Mouse (Mus musculus) hindbrain, embryonic 10.5 days (tissue): ENCODE measurements at regions not wholly inside any gene's neighbourhood (a gene's known extent, or its start where the extent isn't known, plus 50 kb on each side); places are given as distances from the start of the nearest gene placed in this dataset.
A peak's percentile ranks its signal among the peaks of the same experiment; 100 is the strongest.

Experiments used
- DNase-seq: peaks from one replicate; pipeline ENCODE4 v3.0.0-alpha.2; 2017; ENCODE audit warnings: low spot score
- H3K27ac ChIP-seq: fragments of 300-500 bp; sonication (generic); 2 replicates; pipeline ENCODE4 v1.5.1; 2016; ENCODE audit warnings: mild to moderate bottlenecking, moderate library complexity
- H3K27me3 ChIP-seq: fragments of 300-500 bp; sonication (generic); 2 replicates; pipeline ENCODE4 v1.6.1; 2016; ENCODE audit warnings: mild to moderate bottlenecking; ENCODE audit not compliant: poor library complexity, insufficient read depth, severe bottlenecking
- H3K36me3 ChIP-seq: fragments of 300-500 bp; sonication (generic); 2 replicates; pipeline ENCODE4 v1.6.1; 2016; ENCODE audit warnings: mild to moderate bottlenecking, moderate library complexity
- H3K4me1 ChIP-seq: fragments of 300-500 bp; sonication (generic); replicated peaks from 2 replicates; pipeline ENCODE4 v1.6.1; 2016; ENCODE audit warnings: mild to moderate bottlenecking
- H3K4me3 ChIP-seq: fragments of 300-500 bp; sonication (generic); 2 replicates; pipeline ENCODE4 v1.5.1; 2016; ENCODE audit warnings: mild to moderate bottlenecking, moderate library complexity
- H3K9me3 ChIP-seq: fragments of 300-500 bp; sonication (generic); 2 replicates; pipeline ENCODE4 v1.6.1; 2016; ENCODE audit warnings: mild to moderate bottlenecking, moderate library complexity
- WGBS: fragments of 180-500 bp; shearing (Covaris S2); methylation state at CpG from one replicate; pipeline ENCODE4 v1.1.7; 2016; 5-methylcytosine and 5-hydroxymethylcytosine counted together

DNA sequence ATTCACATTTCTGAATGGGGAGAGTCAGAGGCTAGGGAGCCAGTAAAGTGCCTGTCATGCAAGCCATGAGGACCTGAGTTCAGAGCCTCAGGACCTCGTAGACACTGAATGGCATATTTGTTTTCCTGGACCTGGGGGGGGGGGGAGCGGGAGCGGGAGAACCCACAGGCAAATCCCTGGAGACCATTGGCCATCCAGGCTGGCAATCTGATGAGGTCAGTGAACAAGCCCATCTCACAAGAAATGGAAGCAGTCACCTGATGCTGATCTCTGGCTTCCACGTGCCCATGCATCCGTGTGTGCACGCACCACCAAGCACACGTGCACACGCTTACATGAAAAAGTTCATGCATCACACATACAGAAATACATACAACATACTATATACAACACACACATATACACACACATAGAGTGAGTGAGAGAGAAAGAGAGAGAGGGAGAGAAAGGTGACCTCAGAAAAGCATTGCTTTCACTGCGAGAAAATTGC, 196.2 kb downstream of the Dusp6 start:
- Histone ChIP-seq H3K27ac (peak overlapping the region; percentile 90), H3K9me3 (no peaks in the 10 kb centered on the region), H3K4me1 (peaks cover 43% of the 10 kb centered on the region), H3K4me3 (no peak overlapping the region), H3K27me3 (peaks cover 36% of the 10 kb centered on the region), H3K36me3 (no peaks in the 10 kb centered on the region)
- 76% methylated on average over 9 of the region's 9 CpGs for WGBS
- DNase-seq = no peak

DNA sequence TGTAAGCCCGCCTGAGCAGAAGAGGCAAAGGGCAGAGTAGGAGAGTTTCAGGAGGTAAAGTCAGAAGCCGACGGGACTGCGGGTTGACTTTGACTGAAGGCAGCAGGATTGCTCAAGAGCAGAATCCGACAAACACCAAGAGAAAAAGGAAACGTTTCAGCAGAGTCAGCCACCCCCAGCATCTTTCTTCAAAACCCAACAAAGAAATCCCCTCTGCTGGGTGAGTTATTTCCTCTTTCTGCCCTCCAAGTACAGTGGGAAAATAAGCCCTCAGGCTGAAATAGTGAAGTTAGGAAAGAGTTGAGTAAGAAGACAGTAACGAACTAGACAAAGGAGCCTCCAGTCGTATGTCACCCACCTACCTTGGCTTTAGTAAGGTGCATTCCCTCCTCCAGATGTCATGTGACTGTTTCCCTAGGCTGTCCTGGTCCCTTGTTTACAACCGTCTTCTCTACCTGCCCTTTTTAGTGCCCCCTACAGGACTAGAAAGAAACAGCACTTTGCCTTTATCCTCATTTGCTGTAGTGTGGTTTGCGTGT, 196.9 kb downstream of the Dusp6 start:
- no peaks in the 10 kb centered on the region for H3K36me3 ChIP-seq
- H3K4me3 ChIP-seq = no peak overlapping the region
- no peaks in the 10 kb centered on the region for H3K9me3 ChIP-seq
- peaks cover 36% of the 10 kb centered on the region for H3K27me3 ChIP-seq
- peak overlapping the region; percentile 90 for H3K27ac ChIP-seq
- WGBS = 45% methylated on average over 10 of the region's 10 CpGs
- DNase-seq = no peak
- peaks cover 43% of the 10 kb centered on the region for H3K4me1 ChIP-seq

DNA sequence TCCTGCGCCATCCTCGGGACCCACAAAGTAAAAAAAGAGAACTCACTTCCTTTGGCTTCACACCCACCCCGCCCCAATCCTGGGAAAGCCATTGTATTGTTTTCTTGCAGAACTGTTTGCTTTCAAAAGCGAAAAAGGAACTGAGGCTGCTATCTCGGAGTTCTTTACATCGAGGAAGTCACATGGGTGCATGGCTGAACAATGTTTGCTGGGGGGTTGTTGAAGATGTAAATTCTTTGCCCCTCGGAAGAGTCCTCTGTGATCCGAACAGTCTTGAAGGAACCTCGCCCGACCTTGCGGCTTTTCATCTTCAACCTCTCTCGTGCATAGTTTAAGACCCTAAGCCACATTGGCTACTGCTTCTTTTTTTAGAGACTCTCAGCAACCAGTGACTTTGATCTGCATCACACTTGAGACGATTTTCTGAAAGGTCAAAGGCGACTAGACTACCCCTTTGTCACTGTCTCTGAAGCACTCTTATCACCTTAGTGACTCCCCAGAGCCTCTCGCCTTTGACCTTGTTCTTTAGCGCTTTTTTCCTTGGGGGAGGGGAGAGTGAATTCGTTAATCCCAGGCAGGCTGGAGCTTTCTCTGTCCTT, 197.9 kb downstream of the Dusp6 start:
- Histone ChIP-seq H3K4me3 (peak overlapping the region; percentile 47), H3K9me3 (no peaks in the 10 kb centered on the region), H3K27ac (peak overlapping the region; percentile 90), H3K27me3 (peaks cover 29% of the 10 kb centered on the region), H3K36me3 (no peaks in the 10 kb centered on the region), H3K4me1 (peaks cover 43% of the 10 kb centered on the region)
- under 1% methylated on average over 17 of the region's 17 CpGs for WGBS
- DNase-seq = peak; percentile 79

DNA sequence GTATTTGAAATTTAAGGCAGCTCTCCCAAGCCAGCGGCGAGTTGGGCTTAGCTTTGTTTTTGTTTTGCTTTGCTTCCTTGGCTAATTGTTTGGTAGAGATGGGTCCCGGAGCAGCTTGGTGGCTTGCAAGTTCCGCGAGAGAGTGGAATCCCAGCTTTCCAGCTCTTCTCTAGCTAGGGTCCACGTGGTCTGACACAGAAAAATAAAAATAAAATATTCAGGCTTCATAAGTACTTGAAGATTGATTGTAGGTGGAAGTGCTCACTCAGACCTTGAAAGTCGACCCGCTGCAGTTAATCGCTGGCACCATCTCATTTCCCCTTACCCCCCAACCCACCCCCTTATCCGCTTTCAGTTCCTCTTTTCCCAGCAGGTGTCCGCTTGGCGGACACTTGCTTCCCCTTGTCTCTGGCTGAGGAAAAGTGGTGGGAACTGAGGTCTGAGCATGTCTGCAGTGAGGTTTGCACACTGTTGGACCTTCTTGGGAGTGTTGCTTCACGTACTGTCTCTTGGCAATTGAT, 198.5 kb downstream of the Dusp6 start:
- WGBS = 3% methylated on average over 13 of the region's 13 CpGs
- Histone ChIP-seq H3K36me3 (no peaks in the 10 kb centered on the region), H3K4me1 (peaks cover 43% of the 10 kb centered on the region), H3K9me3 (no peaks in the 10 kb centered on the region), H3K27me3 (peaks cover 27% of the 10 kb centered on the region; the same call in 1 of the 2 replicates), H3K27ac (peak overlapping the region; percentile 90), H3K4me3 (peak overlapping the region; percentile 47)
- DNase-seq = no peak

- WGBS = 98% methylated on average over 1 of the region's 1 CpGs
- no peak overlapping the region for H3K27ac ChIP-seq
- H3K36me3 ChIP-seq = no peaks in the 10 kb centered on the region
- no peaks in the 10 kb centered on the region for H3K9me3 ChIP-seq
- H3K4me3 ChIP-seq = no peak overlapping the region
- H3K4me1 ChIP-seq = peaks cover 21% of the 10 kb centered on the region
- H3K27me3 ChIP-seq = peaks cover 4% of the 10 kb centered on the region; the same call in 1 of the 2 replicates
- DNase-seq = no peak
Measured at GRCm38 (mm10) chr10:99466695-99467094, 203.7 kb downstream of the Dusp6 start.

DNA sequence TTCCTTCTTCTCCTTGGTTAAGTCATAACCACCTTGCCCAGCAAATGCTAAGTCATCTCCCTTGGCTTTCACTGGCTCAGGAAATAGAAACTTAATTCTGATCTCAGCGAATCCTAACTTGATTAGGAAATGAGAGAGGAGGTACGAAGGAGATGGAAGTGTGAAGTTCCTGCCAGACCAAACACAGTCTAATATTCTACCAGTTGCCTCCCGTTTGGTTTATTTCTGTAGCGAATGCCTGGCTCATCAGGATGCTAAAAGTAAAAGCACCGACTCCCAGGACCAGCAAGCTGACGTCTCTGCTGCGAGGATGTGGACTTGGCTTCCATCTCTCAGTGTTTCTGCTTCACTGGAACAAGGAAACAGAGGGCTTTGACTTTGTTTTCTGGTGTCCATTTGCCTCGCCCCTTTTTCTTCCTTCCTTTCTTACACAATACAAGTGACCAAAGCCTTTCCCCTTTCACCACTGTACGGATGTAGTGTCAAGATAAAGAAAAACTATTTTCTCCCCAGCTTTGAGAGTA, 204.3 kb downstream of the Dusp6 start:
- no peak for DNase-seq

GRCm38 (mm10) chr10:99468971-99469370, 205.9 kb downstream of the Dusp6 start:
- 13% methylated on average over 3 of the region's 3 CpGs for WGBS
- no peaks in the 10 kb centered on the region for H3K36me3 ChIP-seq
- H3K4me3 ChIP-seq = no peak overlapping the region
- peak overlapping the region; percentile 70 for H3K27ac ChIP-seq
- H3K27me3 ChIP-seq = no peaks in the 10 kb centered on the region
- peaks cover 20% of the 10 kb centered on the region for H3K4me1 ChIP-seq
- DNase-seq = no peak
- H3K9me3 ChIP-seq = no peaks in the 10 kb centered on the region

More for the DNA sequence above, 204.3 kb downstream of the Dusp6 start:
- no peaks in the 10 kb centered on the region for H3K9me3 ChIP-seq
- H3K27ac ChIP-seq = no peak overlapping the region
- peaks cover 4% of the 10 kb centered on the region; the same call in 1 of the 2 replicates for H3K27me3 ChIP-seq
- WGBS = 76% methylated on average over 9 of the region's 9 CpGs
- peaks cover 19% of the 10 kb centered on the region for H3K4me1 ChIP-seq
- H3K4me3 ChIP-seq = no peak overlapping the region
- no peaks in the 10 kb centered on the region for H3K36me3 ChIP-seq

DNA sequence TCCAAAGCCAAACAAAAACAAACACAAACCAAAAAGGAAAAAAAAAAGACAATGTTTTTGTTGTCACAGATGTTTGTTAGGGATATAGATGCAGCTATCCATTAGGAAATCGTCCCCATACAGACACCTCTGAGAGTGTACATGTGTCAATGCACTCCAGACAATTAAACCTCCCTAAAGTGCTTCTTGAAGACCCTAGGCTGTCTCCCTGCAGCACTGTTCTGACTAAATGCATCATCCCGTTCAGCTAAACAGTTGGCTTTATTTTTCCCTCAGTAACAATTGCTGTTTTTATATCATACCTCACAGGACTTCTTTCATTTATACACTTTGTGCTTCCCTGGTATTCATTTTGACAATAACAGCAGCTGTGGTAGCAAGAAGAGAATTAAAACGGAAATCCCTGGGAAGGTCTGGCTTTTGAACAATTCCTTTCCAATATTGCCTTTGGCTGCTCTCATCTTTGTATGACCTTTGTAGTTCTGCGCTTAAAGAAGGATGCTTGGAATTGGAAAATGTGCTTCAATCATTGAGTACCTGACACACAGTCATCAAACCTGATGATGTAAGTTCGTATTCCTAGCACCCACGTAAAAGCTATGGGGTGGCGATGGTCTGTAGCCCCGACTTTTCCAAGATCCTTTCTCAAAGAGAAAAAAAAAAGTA, 208.9 kb downstream of the Dusp6 start:
- no peak overlapping the region for H3K27ac ChIP-seq

GRCm38 (mm10) chr10:99472806-99473205, 209.8 kb downstream of the Dusp6 start:
- Histone ChIP-seq H3K4me1 (peaks cover 20% of the 10 kb centered on the region), H3K4me3 (no peak overlapping the region), H3K27ac (0 out of 2 replicates have a peak overlapping the region, but pooled peaks have one; percentile 5), H3K27me3 (no peaks in the 10 kb centered on the region), H3K36me3 (no peaks in the 10 kb centered on the region), H3K9me3 (no peaks in the 10 kb centered on the region)
- WGBS = 48% methylated on average over 4 of the region's 4 CpGs
- no peak for DNase-seq

More for the DNA sequence above, 208.9 kb downstream of the Dusp6 start:
- Histone ChIP-seq H3K36me3 (no peaks in the 10 kb centered on the region), H3K4me3 (no peak overlapping the region), H3K4me1 (peaks cover 20% of the 10 kb centered on the region), H3K27me3 (no peaks in the 10 kb centered on the region), H3K9me3 (no peaks in the 10 kb centered on the region)
- WGBS = 73% methylated on average over 8 of the region's 8 CpGs
- no peak for DNase-seq

DNA sequence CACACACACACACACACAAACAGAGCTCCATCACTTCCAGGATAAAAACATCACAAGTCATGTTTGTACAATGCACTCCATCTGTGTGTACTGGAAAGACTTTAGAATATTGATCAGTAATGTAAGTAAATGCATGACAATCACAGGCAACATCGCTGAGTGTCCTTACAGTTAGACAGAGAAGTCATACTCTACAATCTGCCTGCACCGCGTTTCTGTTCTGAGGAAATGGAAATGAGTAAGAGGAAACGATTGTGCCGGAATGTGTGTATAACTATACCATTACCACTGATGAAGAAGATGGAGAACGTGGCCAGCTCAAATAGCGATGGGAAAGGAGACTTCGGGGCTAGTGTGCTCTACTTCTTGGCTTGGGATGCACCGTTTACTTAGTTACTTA, 210.7 kb downstream of the Dusp6 start:
- Histone ChIP-seq H3K9me3 (no peaks in the 10 kb centered on the region), H3K4me3 (no peak overlapping the region), H3K36me3 (no peaks in the 10 kb centered on the region), H3K4me1 (peaks cover 18% of the 10 kb centered on the region), H3K27me3 (no peaks in the 10 kb centered on the region), H3K27ac (no peak overlapping the region)
- 93% methylated on average over 9 of the region's 9 CpGs for WGBS
- DNase-seq = no peak

GRCm38 (mm10) chr10:99474546-99474945, 211.5 kb downstream of the Dusp6 start:
- 90% methylated on average over 8 of the region's 8 CpGs for WGBS
- H3K4me3 ChIP-seq = no peak overlapping the region
- H3K36me3 ChIP-seq = no peaks in the 10 kb centered on the region
- no peak overlapping the region for H3K27ac ChIP-seq
- H3K9me3 ChIP-seq = no peaks in the 10 kb centered on the region
- no peak for DNase-seq
- H3K27me3 ChIP-seq = no peaks in the 10 kb centered on the region
- peaks cover 13% of the 10 kb centered on the region for H3K4me1 ChIP-seq

GRCm38 (mm10) chr10:99476214-99476613, 213.2 kb downstream of the Dusp6 start:
- H3K4me1 ChIP-seq = peaks cover 13% of the 10 kb centered on the region
- H3K4me3 ChIP-seq = no peak overlapping the region
- no peak for DNase-seq
- H3K36me3 ChIP-seq = no peaks in the 10 kb centered on the region
- no peaks in the 10 kb centered on the region for H3K9me3 ChIP-seq
- WGBS = 88% methylated on average over 7 of the region's 7 CpGs
- H3K27ac ChIP-seq = no peak overlapping the region
- H3K27me3 ChIP-seq = no peaks in the 10 kb centered on the region

DNA sequence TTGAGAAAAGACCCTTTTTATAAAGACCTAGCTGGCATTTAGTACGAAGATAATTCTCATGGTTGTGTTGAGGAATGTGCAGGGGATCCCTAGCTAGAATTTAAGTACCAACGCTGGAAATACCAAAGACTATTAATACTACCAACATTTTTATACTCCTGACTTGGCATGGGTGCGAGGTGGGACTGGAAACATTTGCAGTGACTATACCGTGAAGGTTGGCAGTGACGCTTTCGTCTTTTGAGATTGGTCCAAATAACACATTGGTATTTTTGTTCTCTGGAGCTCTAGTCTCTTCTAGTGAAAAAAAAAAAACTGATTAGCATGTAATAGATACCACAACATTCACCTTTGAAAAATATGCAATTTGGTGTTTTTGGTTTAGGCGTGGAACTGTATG, 213.7 kb downstream of the Dusp6 start:
- Histone ChIP-seq H3K27ac (no peak overlapping the region), H3K4me1 (peaks cover 12% of the 10 kb centered on the region), H3K27me3 (no peaks in the 10 kb centered on the region), H3K4me3 (no peak overlapping the region), H3K36me3 (no peaks in the 10 kb centered on the region), H3K9me3 (no peaks in the 10 kb centered on the region)
- no peak for DNase-seq
- WGBS = 91% methylated on average over 7 of the region's 7 CpGs
